Mouse (Mus musculus) thymus, adult 2 months (tissue): Measurements from ENCODE around the gene Olfr199. TPM values are rescaled to one million over a fixed set of nuclear protein-coding genes. Genes with fewer than 3 reads are reported as not detected.
"Not testable (repeated sequence)": the region's sequence is repeated elsewhere in the genome, so short reads cannot be mapped to it uniquely, and the experiment has no call there.

Source experiments
- DNase-seq: peaks from one replicate; pipeline ENCODE4 v3.0.0; 2021
- H3K27ac ChIP-seq: fragments of 200-500 bp; 2 replicates; pipeline ENCODE4 v1.5.1; 2012; ENCODE audit warnings: low read length, control low read depth; ENCODE audit not compliant: control insufficient read depth, insufficient read depth
- H3K27me3 ChIP-seq: fragments of 200-500 bp; 2 replicates; pipeline ENCODE4 v1.6.1; 2012; ENCODE audit warnings: mild to moderate bottlenecking, low read length, moderate library complexity, mixed read lengths; ENCODE audit not compliant: control insufficient read depth, insufficient read depth
- H3K36me3 ChIP-seq: fragments of 200-500 bp; 2 replicates; pipeline ENCODE4 v1.6.1; 2012; ENCODE audit warnings: mild to moderate bottlenecking, low read length, moderate library complexity; ENCODE audit not compliant: control insufficient read depth, insufficient read depth
- H3K4me1 ChIP-seq: fragments of 200-500 bp; replicated peaks from 2 replicates; pipeline ENCODE4 v1.6.1; 2012; ENCODE audit warnings: low read length; ENCODE audit not compliant: control insufficient read depth, insufficient read depth
- H3K4me3 ChIP-seq: fragments of 200-500 bp; 2 replicates; pipeline ENCODE4 v1.5.1; 2012; ENCODE audit warnings: mild to moderate bottlenecking, low read length, control low read depth, moderate library complexity; ENCODE audit not compliant: control insufficient read depth, insufficient read depth
- CTCF ChIP-seq: fragments of 200-500 bp; IDR thresholded peaks from 2 replicates; pipeline ENCODE4 v1.5.1; 2012; ENCODE audit warnings: mild to moderate bottlenecking, control low read depth, low read length, moderate library complexity, borderline replicate concordance; ENCODE audit not compliant: control insufficient read depth, poor library complexity, insufficient read depth; ENCODE audit errors: extremely low read depth
- POLR2A ChIP-seq: fragments of 200-500 bp; IDR thresholded peaks from 2 replicates; pipeline ENCODE4 v1.6.1; 2012; ENCODE audit warnings: mild to moderate bottlenecking, low read length, control low read depth, moderate library complexity; ENCODE audit not compliant: control insufficient read depth, poor library complexity, insufficient read depth; ENCODE audit errors: extremely low read depth
- WGBS: fragments of 180-500 bp; shearing (Covaris S2); methylation state at CpG from one replicate; pipeline ENCODE4 v1.1.7; 2018; 5-methylcytosine and 5-hydroxymethylcytosine counted together
- polyA plus RNA-seq: library from polyadenylated mRNA; depleted of rRNA; stranded (reverse); fragments of >200 nt; gene quantifications from 2 replicates; pipeline ENCODE4 v1.2.3, GENCODE M21; 2012; rRNA removed

The Olfr199 gene
- not detected in 2 replicates for polyA plus RNA-seq

DNA sequence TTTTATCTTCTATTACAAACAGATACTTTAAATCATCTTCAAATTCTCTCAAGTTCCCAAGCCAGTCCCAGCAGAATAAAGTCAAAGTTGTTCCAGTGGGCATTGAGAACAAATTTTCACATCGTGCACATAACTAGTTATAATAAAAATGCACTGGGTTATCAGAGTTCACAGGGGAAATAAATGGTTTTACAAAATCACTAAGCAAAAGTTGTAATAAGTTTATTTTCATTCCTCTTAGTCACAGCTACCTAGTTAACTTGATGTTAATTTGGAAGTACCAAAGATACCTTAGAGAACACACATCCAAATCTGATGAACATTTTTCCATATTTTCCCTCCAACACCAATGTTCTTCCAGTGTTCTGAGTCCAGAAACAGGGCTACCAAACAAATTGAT lies at the start of gene Olfr199:
Gene Olfr199 (minus strand): TSS at position 101 of the 400 bp plus-strand sequence.
- not testable (repeated sequence) for H3K4me1 ChIP-seq, H3K27me3 ChIP-seq, H3K27ac ChIP-seq, H3K36me3 ChIP-seq, H3K4me3 ChIP-seq, DNase-seq
- 85% methylated on average over 1 of the region's 1 CpGs for WGBS

DNA sequence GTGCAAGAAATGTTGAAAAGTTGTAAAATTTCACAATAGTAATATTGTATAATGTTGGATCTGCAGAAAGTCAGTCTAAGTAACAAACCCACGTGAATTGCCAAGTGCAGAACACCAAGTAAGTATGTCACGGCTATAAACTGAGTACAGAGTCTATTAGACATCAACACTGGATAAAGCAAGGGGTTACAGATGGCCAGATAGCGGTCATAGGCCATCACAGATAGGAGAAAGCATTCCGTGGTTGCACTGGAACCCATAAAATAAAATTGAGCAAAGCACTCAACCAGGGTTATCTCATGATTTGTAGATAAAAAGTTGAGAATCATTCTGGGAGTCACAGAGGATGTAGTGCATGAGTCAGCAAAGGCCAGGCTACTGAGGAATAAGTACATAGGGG lies 49.5 kb upstream of the Olfr199 start:
- H3K4me3 ChIP-seq, DNase-seq, H3K27me3 ChIP-seq, H3K27ac ChIP-seq, H3K36me3 ChIP-seq, H3K4me1 ChIP-seq: not testable (repeated sequence)
- 77% methylated on average over 4 of the region's 4 CpGs for WGBS

DNA sequence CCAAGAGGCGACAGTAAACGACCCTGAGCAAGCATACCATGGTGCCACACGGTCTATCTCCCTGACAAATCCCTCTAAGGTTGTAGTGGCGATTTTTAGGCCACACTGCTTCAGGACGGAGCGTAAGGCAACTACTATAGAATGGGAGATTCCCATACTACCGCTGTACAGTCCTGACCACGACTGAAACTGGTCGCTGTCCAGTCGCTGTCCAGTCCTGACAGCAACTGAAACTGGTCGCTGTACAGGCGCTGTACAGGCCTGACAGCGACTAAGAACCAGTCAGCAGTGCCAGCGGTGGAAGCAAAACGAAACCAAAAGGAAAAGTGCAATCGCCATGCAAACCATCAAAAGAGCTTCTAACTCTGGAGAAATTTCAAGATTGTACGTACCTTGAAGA lies 30.1 kb upstream of the Olfr199 start:
- H3K27me3 ChIP-seq = no peaks in the 10 kb centered on the region
- no peaks in the 10 kb centered on the region for H3K4me1 ChIP-seq
- WGBS = 91% methylated on average over 17 of the region's 17 CpGs
- no peak overlapping the region for H3K4me3 ChIP-seq
- TF ChIP-seq CTCF (no peak), POLR2A (no peak)
- no peak for DNase-seq
- H3K27ac ChIP-seq = no peak overlapping the region
- H3K36me3 ChIP-seq = no peaks in the 10 kb centered on the region

DNA sequence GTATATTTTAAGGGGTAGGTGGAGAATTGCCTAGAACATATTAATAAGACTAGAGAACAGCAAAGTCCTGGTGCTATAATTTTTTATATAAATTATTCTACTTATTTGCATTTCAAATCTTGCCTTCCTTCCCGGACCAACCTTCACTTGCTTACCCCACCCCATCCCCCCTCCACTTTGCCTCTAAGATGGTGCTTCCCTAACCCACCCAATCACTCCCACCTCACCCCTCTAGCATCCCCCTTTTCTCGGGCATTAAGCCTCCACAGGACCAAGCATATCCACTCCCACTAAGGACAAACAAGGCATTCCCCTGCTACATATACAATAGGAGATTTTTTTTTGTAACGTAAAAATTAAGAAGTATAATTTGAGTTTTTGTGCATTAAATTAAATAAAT lies 1.7 kb downstream of the Olfr199 start:
- H3K4me3 ChIP-seq = not testable (repeated sequence)

DNA sequence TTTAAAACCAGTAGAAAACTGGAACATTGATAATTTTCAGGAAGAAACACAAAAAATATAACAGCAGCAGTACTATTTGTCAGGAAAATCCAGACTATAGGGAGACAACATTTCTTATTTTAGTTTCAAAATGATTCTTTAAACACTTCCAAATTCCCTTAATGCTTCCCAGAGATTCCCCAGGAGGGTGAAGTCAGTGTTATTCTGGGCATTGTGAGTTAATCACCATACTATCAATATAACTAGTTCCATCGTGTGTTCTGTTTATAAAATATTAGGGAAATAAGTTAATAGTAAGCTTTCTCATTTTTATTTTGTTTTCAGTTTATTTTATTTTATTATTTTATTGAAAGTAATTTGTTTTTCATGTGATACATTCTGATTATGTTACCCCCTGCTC lies 16.1 kb downstream of the Olfr199 start, which contains the start of gene Olfr198:
Gene Olfr198 (minus strand): TSS at position 101 of the 400 bp plus-strand sequence.
- not testable (repeated sequence) for H3K27me3 ChIP-seq, H3K4me3 ChIP-seq, H3K4me1 ChIP-seq, DNase-seq, H3K27ac ChIP-seq, H3K36me3 ChIP-seq
- 66% methylated on average over 1 of the region's 1 CpGs for WGBS

More for the DNA sequence above, 1.7 kb downstream of the Olfr199 start:
- not testable (repeated sequence) for DNase-seq, H3K36me3 ChIP-seq, H3K4me1 ChIP-seq, H3K27ac ChIP-seq, H3K27me3 ChIP-seq
- 90% methylated on average over 3 of the region's 3 CpGs for WGBS

DNA sequence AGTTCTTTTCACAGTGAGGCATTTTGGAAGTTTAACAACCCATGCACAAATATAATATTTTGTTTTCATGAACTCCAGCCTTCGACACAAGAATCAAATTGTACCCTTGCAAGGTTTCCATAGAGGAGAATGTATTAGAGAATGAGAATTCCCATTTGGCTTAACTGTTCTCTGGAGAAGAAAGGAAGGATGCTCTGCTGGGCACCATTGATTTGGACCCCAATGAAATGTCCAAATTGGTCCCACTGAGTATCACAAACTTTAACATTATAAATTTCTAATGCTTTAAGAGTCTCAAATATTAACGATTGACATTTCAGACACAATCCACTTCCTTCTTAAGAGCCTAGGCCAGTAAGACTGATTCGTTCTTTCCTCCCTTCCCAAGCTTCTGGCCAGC lies 49.2 kb downstream of the Olfr199 start, which contains the start of gene Olfr196:
Gene Olfr196 (minus strand): TSS at position 101 of the 400 bp plus-strand sequence.
- Histone ChIP-seq H3K4me3 (no peak within 1 kb of the TSS), H3K27me3 (no peaks in the 10 kb centered on the region), H3K36me3 (no peaks in the 10 kb centered on the region), H3K27ac (no peak within 1 kb of the TSS), H3K4me1 (no peaks in the 10 kb centered on the region)
- DNase-seq = no peak
- TF ChIP-seq POLR2A (no peak), CTCF (no peak)
- WGBS = 73% methylated on average over 3 of the region's 3 CpGs

Other genes with a start within 250 kb of the Olfr199 start
- gene Olfr183, start 224.4 kb downstream of the Olfr199 start, polyA plus RNA-seq = not detected in 2 replicates
- gene Olfr186, start 189.5 kb downstream of the Olfr199 start, polyA plus RNA-seq = not detected in 2 replicates
- gene Olfr187, start 180.0 kb downstream of the Olfr199 start, polyA plus RNA-seq = not detected in 2 replicates
- gene Olfr190, start 141.8 kb downstream of the Olfr199 start, polyA plus RNA-seq = not detected in 2 replicates
- not detected in 2 replicates for gene Olfr191, start 129.9 kb downstream of the Olfr199 start, polyA plus RNA-seq
- gene Olfr193, start 107.9 kb downstream of the Olfr199 start, polyA plus RNA-seq = not detected in 2 replicates
- not detected in 2 replicates for gene Olfr194, start 98.7 kb downstream of the Olfr199 start, polyA plus RNA-seq
- gene Olfr195, start 72.7 kb downstream of the Olfr199 start, polyA plus RNA-seq = not detected in 2 replicates
- not detected in 2 replicates for gene Olfr196, start 49.3 kb downstream of the Olfr199 start, polyA plus RNA-seq
- gene Olfr198, start 16.2 kb downstream of the Olfr199 start, polyA plus RNA-seq = not detected in 2 replicates
- gene Olfr201, start 52.9 kb upstream of the Olfr199 start, polyA plus RNA-seq = not detected in 2 replicates
- not detected in 2 replicates for gene Olfr202, start 67.0 kb upstream of the Olfr199 start, polyA plus RNA-seq
- not detected in 2 replicates for gene Olfr203, start 79.1 kb upstream of the Olfr199 start, polyA plus RNA-seq
- not detected in 2 replicates for gene Olfr204, start 98.5 kb upstream of the Olfr199 start, polyA plus RNA-seq
- not detected in 2 replicates for gene Olfr205, start 111.4 kb upstream of the Olfr199 start, polyA plus RNA-seq
- not detected in 2 replicates for gene Olfr206, start 129.5 kb upstream of the Olfr199 start, polyA plus RNA-seq
- gene Olfr209, start 144.2 kb upstream of the Olfr199 start, polyA plus RNA-seq = not detected in 2 replicates
- 0.03 TPM in 1 of 2 replicates, not detected in the other for gene Gabrr3, start 187.6 kb upstream of the Olfr199 start, polyA plus RNA-seq